Mouse (Mus musculus): ENCODE data around the gene Thsd7b. TPM values are rescaled to one million over a fixed set of nuclear protein-coding genes. Genes with fewer than 3 reads are reported as not detected.

Thsd7b gene
- polyA plus RNA-seq, 1 experiment from 2014 or later, result 0.69 TPM

DNA sequence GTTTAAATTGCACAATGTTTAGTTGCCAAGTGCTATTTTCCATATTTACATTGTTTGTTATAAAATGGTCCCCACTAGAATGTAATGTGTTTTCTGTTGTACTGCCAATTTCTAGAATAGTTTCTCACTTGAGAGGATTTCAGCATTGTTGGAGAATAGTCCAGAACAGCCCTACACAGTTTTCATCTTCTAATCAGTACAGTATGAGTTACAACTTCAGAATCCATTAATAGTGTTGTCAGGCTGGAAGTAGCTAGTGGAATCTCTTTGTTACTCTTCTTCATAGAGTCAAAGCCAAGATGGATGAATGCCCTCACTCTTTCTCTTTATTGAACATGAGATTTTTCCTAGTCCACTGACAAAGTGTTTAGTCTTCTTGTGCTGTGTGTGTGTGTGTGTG lies 525.4 kb downstream of the Thsd7b start:
- H3K4me2 ChIP-seq (replicated peaks; ENCODE audit: low read depth, low read length), result no peak overlapping the region

DNA sequence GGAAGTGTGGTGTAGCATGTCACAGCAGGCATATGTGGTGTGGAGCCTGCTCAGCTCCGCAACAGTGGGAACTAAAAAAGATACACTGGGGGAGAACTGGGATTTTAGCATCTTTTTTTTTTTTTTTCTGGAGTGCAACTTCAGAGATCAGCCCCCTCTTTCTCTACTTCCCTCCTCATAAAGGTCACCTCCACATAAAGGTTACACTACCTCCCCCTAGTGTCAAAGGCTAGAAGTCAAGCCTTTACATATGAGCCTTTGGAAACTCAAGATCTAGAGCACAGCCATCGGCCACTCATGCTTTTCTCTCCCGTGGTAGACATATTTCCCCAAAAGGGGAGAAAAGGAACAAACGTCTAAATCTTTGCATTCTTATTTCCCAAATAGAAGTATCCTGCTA lies 553.8 kb downstream of the Thsd7b start:
- H3K36me3 ChIP-seq (ENCODE audit: control insufficient read depth, insufficient read depth, low read length), result no peaks in the 10 kb centered on the region
- no peak overlapping the region for H3K27ac ChIP-seq (ENCODE audit: low read depth, low read length)
- ATAC-seq (ENCODE audit: low FRiP score, low TSS enrichment), result no peak
- no peak overlapping the region for H3K9ac ChIP-seq (ENCODE audit: low read depth, low read length)
- WGBS, result 72% methylated on average over 4 of the region's 4 CpGs
- no peaks in the 10 kb centered on the region for H3K4me1 ChIP-seq (ENCODE audit: control insufficient read depth, insufficient read depth, low read length)
- H3K9me3 ChIP-seq (ENCODE audit: control insufficient read depth, low read length), result no peaks in the 10 kb centered on the region
- no peak overlapping the region for H3K4me3 ChIP-seq (ENCODE audit: low read length)
- no peaks in the 10 kb centered on the region for H3K27me3 ChIP-seq (ENCODE audit: control insufficient read depth, insufficient read depth, low read length)
- no peak overlapping the region for H3K4me2 ChIP-seq (replicated peaks; ENCODE audit: low read depth, low read length)

More for the DNA sequence above, 525.4 kb downstream of the Thsd7b start:
- no peak for ATAC-seq (ENCODE audit: low FRiP score, low TSS enrichment)
- Histone ChIP-seq H3K9me3 (ENCODE audit: control insufficient read depth, low read length) (no peaks in the 10 kb centered on the region), H3K4me1 (ENCODE audit: control insufficient read depth, insufficient read depth, low read length) (no peaks in the 10 kb centered on the region), H3K27ac (ENCODE audit: low read depth, low read length) (no peak overlapping the region), H3K36me3 (ENCODE audit: control insufficient read depth, insufficient read depth, low read length) (no peaks in the 10 kb centered on the region), H3K4me3 (ENCODE audit: low read length) (no peak overlapping the region), H3K27me3 (ENCODE audit: control insufficient read depth, insufficient read depth, low read length) (no peaks in the 10 kb centered on the region), H3K9ac (ENCODE audit: low read depth, low read length) (no peak overlapping the region)

DNA sequence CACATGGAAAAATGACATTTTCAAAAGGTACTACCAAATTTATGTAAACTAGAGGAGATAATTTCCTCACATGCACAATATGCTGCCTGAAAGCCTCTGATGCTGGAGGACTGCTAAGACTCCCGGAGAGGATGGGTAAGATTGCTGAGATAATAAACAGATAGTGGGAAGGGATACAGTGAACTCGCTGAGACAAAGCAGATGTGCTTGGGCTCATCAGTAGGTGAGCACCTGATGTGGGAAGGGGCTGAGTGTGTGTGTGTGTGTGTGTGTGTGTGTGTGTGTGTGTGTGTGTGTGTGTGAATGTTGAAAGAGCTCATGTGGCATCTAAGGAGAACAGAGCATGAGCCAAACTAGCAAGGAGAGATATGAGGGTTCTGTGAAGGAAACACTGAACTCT lies 564.2 kb downstream of the Thsd7b start:
- ATAC-seq (ENCODE audit: low FRiP score, low TSS enrichment), result peak; percentile 81
- WGBS, result 50% methylated on average over 2 of the region's 2 CpGs
- no peak overlapping the region for H3K4me3 ChIP-seq (ENCODE audit: low read length)

DNA sequence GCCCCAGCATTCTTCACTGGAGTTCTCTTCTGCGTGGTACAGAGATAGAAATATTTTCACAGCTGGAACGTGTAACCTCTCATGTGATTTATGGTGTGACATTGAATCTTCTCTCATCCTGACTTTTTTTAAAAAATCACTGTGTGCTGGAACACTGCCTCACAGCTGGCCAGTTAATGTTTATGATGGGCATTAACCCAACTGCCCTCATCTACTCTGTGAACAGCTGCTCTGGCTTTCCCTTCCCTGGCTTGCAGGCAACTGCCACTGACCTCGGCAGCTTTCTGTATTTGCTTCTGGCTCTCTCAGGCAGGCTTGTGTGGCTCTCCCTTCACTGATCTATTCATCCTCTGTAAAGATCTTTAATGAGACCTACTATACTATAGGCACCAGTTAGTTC lies 564.7 kb downstream of the Thsd7b start:
- Histone ChIP-seq H3K36me3 (ENCODE audit: control insufficient read depth, insufficient read depth, low read length) (no peaks in the 10 kb centered on the region), H3K4me1 (ENCODE audit: control insufficient read depth, insufficient read depth, low read length) (0 out of 2 replicates have a peak, but pooled peaks cover 3% of the 10 kb centered on the region), H3K4me2 (replicated peaks; ENCODE audit: low read depth, low read length) (no peak overlapping the region), H3K9ac (ENCODE audit: low read depth, low read length) (no peak overlapping the region), H3K27ac (ENCODE audit: low read depth, low read length) (no peak overlapping the region), H3K4me3 (ENCODE audit: low read length) (no peak overlapping the region), H3K9me3 (ENCODE audit: control insufficient read depth, low read length) (no peaks in the 10 kb centered on the region), H3K27me3 (ENCODE audit: control insufficient read depth, insufficient read depth, low read length) (no peaks in the 10 kb centered on the region)
- WGBS, result 13% methylated on average over 3 of the region's 3 CpGs
- ATAC-seq (ENCODE audit: low FRiP score, low TSS enrichment), result peak; percentile 96

More for the DNA sequence above, 564.2 kb downstream of the Thsd7b start:
- H3K9ac ChIP-seq (ENCODE audit: low read depth, low read length), result no peak overlapping the region
- no peaks in the 10 kb centered on the region for H3K36me3 ChIP-seq (ENCODE audit: control insufficient read depth, insufficient read depth, low read length)
- no peak overlapping the region for H3K27ac ChIP-seq (ENCODE audit: low read depth, low read length)
- no peaks in the 10 kb centered on the region for H3K9me3 ChIP-seq (ENCODE audit: control insufficient read depth, low read length)
- H3K4me1 ChIP-seq (ENCODE audit: control insufficient read depth, insufficient read depth, low read length), result 0 out of 2 replicates have a peak, but pooled peaks cover 3% of the 10 kb centered on the region
- H3K27me3 ChIP-seq (ENCODE audit: control insufficient read depth, insufficient read depth, low read length), result no peaks in the 10 kb centered on the region
- H3K4me2 ChIP-seq (replicated peaks; ENCODE audit: low read depth, low read length), result no peak overlapping the region

DNA sequence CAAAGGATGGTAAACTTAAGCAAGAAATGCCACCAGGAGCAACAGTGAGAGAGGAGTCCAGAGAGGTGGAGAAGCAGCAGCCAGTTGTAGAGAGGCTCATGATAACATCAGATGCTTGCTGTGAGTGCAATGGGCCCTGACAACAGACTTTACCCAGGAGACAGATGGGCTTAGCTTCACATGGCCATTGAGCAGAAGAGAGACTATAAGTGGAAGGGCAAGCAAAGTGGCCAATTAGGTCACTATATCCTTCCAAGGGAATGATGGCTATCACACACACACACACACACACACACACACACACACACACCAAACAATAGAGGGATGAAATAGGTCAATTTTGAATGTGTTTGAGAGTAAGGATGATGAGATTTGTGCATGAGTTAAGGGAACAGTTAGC lies 565.4 kb downstream of the Thsd7b start:
- Histone ChIP-seq H3K27ac (ENCODE audit: low read depth, low read length) (no peak overlapping the region), H3K9ac (ENCODE audit: low read depth, low read length) (no peak overlapping the region), H3K4me1 (ENCODE audit: control insufficient read depth, insufficient read depth, low read length) (0 out of 2 replicates have a peak, but pooled peaks cover 3% of the 10 kb centered on the region), H3K27me3 (ENCODE audit: control insufficient read depth, insufficient read depth, low read length) (no peaks in the 10 kb centered on the region), H3K4me2 (replicated peaks; ENCODE audit: low read depth, low read length) (no peak overlapping the region), H3K4me3 (ENCODE audit: low read length) (no peak overlapping the region), H3K36me3 (ENCODE audit: control insufficient read depth, insufficient read depth, low read length) (no peaks in the 10 kb centered on the region), H3K9me3 (ENCODE audit: control insufficient read depth, low read length) (no peaks in the 10 kb centered on the region)
- no peak for ATAC-seq (ENCODE audit: low FRiP score, low TSS enrichment)

DNA sequence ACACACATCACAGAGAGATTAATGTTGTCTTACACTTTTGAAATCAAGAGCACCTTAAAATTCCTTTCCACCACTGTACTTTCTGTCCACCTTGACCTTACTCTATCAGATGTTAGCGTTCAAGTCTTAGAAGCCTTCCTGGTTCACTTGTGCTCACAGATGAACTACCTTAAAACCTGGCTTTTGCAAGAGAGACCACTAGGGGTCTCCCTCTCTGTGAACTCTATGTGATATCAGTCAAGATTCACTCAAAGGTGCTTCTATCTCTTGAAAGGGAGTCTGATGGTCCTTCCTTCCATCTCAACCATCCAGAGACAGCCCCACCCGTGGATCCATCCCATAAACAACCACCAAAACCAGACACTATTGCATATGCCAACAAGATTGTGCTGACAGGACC lies 570.3 kb downstream of the Thsd7b start:
- Histone ChIP-seq H3K4me2 (replicated peaks; ENCODE audit: low read depth, low read length) (no peak overlapping the region), H3K9ac (ENCODE audit: low read depth, low read length) (no peak overlapping the region), H3K27ac (ENCODE audit: low read depth, low read length) (no peak overlapping the region), H3K9me3 (ENCODE audit: control insufficient read depth, low read length) (no peaks in the 10 kb centered on the region), H3K36me3 (ENCODE audit: control insufficient read depth, insufficient read depth, low read length) (no peaks in the 10 kb centered on the region), H3K27me3 (ENCODE audit: control insufficient read depth, insufficient read depth, low read length) (no peaks in the 10 kb centered on the region), H3K4me3 (ENCODE audit: low read length) (no peak overlapping the region), H3K4me1 (ENCODE audit: control insufficient read depth, insufficient read depth, low read length) (no peaks in the 10 kb centered on the region)
- 57% methylated on average over 2 of the region's 2 CpGs for WGBS
- ATAC-seq (ENCODE audit: low FRiP score, low TSS enrichment), result no peak

DNA sequence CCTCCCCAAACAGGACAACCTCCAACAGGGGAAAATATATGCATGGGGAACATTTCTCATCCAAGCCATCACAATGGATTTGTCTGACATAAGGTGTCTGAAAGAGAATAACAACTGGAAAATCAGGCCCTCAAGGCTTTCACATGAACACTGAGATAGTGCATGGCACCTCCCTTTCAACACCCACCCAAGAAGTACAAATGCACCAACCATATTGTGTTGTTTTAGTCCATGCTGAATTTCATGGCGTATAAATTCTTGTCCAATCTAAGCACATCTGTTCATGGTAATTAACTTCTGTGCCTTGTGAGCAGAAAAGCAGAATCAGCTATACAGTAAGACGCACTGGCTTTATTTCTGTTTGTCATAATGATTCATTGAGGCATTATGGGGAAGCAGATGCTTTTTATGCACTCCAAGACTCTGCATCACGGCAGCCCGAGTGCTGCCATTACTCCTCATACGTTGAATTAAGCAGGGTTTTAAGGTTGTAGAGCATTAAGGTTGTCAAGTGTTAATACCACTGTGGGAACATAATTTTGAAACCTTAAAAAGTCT lies 577.0 kb downstream of the Thsd7b start:
- Histone ChIP-seq H3K36me3 (ENCODE audit: control insufficient read depth, insufficient read depth, low read length) (no peaks in the 10 kb centered on the region), H3K4me2 (replicated peaks; ENCODE audit: low read depth, low read length) (no peak overlapping the region), H3K9me3 (ENCODE audit: control insufficient read depth, low read length) (no peaks in the 10 kb centered on the region), H3K4me3 (ENCODE audit: low read length) (no peak overlapping the region), H3K9ac (ENCODE audit: low read depth, low read length) (no peak overlapping the region), H3K27me3 (ENCODE audit: control insufficient read depth, insufficient read depth, low read length) (no peaks in the 10 kb centered on the region), H3K27ac (ENCODE audit: low read depth, low read length) (no peak overlapping the region), H3K4me1 (ENCODE audit: control insufficient read depth, insufficient read depth, low read length) (no peaks in the 10 kb centered on the region)
- ATAC-seq (ENCODE audit: low FRiP score, low TSS enrichment), result no peak
- WGBS, result 58% methylated on average over 5 of the region's 5 CpGs

DNA sequence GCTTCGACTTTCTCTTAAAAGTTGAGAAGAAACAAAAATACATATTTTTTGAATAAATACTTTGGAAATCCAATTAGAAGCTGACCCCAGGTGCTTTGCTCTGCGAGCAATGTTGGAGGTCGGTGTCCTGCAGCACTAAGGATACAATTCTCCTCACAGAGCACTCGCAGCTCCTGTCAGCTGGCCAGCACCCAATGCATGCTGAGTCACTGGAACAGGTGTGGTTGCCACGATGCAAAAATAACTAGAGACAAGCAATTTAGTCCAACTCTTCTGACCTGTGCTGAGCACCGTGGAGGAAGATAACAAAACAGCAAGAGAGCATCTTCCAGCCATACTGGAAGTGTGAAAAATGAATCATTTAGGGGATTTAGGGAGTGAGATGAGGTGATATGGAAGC lies 594.6 kb downstream of the Thsd7b start:
- 78% methylated on average over 6 of the region's 6 CpGs for WGBS
- ATAC-seq (ENCODE audit: low FRiP score, low TSS enrichment), result no peak

DNA sequence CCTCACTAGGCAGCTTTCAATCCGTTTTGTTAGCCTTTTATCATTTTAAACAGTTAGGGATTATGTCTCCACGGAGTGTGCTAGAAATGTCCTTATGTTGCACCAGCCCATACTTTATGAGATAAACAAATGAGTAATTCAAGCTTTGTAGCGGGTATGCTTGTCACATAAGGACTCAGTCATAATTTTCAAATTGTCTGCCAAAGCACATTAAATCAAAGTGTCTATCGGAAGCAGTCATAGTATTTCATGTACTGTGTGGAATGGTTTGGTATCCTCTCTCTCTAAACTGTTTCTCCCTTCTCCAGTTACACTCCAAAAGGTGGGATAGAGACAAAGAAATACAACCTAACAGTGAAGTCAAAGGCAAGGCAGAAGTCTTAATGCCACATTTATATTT lies 601.3 kb downstream of the Thsd7b start:
- Histone ChIP-seq H3K36me3 (ENCODE audit: control insufficient read depth, insufficient read depth, low read length) (no peaks in the 10 kb centered on the region), H3K4me2 (replicated peaks; ENCODE audit: low read depth, low read length) (no peak overlapping the region), H3K27me3 (ENCODE audit: control insufficient read depth, insufficient read depth, low read length) (no peaks in the 10 kb centered on the region), H3K4me1 (ENCODE audit: control insufficient read depth, insufficient read depth, low read length) (no peaks in the 10 kb centered on the region), H3K9ac (ENCODE audit: low read depth, low read length) (no peak overlapping the region), H3K4me3 (ENCODE audit: low read length) (no peak overlapping the region), H3K9me3 (ENCODE audit: control insufficient read depth, low read length) (no peaks in the 10 kb centered on the region), H3K27ac (ENCODE audit: low read depth, low read length) (no peak overlapping the region)
- ATAC-seq (ENCODE audit: low FRiP score, low TSS enrichment), result no peak
- WGBS, result 57% methylated on average over 4 of the region's 4 CpGs

More for the DNA sequence above, 594.6 kb downstream of the Thsd7b start:
- Histone ChIP-seq H3K36me3 (ENCODE audit: control insufficient read depth, insufficient read depth, low read length) (no peaks in the 10 kb centered on the region), H3K9me3 (ENCODE audit: control insufficient read depth, low read length) (no peaks in the 10 kb centered on the region), H3K4me2 (replicated peaks; ENCODE audit: low read depth, low read length) (no peak overlapping the region), H3K27ac (ENCODE audit: low read depth, low read length) (no peak overlapping the region), H3K4me1 (ENCODE audit: control insufficient read depth, insufficient read depth, low read length) (no peaks in the 10 kb centered on the region), H3K9ac (ENCODE audit: low read depth, low read length) (no peak overlapping the region), H3K27me3 (ENCODE audit: control insufficient read depth, insufficient read depth, low read length) (no peaks in the 10 kb centered on the region), H3K4me3 (ENCODE audit: low read length) (no peak overlapping the region)
